Mouse (Mus musculus): Measurements from ENCODE around the gene Ptger4. TPM values are rescaled to one million over a fixed set of nuclear protein-coding genes. Genes with fewer than 3 reads are reported as not detected.
"Not testable (repeated sequence)": the region's sequence is repeated elsewhere in the genome, so short reads cannot be mapped to it uniquely, and the experiment has no call there.

The Ptger4 gene
- polyA plus RNA-seq, 1 experiment from 2014 or later: 0.70 TPM

- H3K27ac ChIP-seq (replicated peaks): no peak overlapping the region
- H3K9me3 ChIP-seq: no peaks in the 10 kb centered on the region
- peaks cover 8% of the 10 kb centered on the region for H3K27me3 ChIP-seq
- H3K9ac ChIP-seq (replicated peaks): no peak overlapping the region
- no peak overlapping the region for H3K4me3 ChIP-seq
- H3K36me3 ChIP-seq: no peaks in the 10 kb centered on the region
- 55% methylated on average over 8 of the region's 8 CpGs for WGBS
- H3K4me1 ChIP-seq: no peaks in the 10 kb centered on the region
- ATAC-seq (ENCODE audit: low FRiP score, low read depth): no peak
- H3K4me2 ChIP-seq (replicated peaks): no peak overlapping the region
Measured at GRCm38 (mm10) chr15:5235527-5235926, 8.5 kb downstream of the Ptger4 start.

DNA sequence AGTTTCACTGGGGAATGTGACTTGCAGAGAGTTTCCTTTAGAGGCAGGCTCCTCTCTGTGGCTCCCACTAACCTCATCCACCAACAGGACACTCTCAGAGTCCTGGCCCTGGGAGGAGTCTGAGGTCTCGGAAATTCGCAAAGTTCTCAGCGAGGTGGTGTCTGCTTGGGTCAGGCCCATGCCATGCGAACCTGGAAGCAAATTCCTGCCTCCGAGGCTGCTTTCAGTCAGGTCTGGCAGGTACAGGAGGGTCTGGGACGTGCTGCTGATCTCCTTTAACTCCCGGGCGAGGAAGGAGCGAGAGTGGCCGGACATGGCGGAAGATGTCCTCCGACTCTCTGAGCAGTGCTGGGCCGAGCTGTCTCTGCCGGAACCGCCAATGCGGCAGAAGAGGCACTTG is 9.3 kb downstream of the Ptger4 start:
- 87% methylated on average over 13 of the region's 16 CpGs for WGBS
- Histone ChIP-seq H3K27me3 (peaks cover under 1% of the 10 kb centered on the region; the same call in 1 of the 2 replicates), H3K4me1 (no peaks in the 10 kb centered on the region), H3K9ac (replicated peaks) (no peak overlapping the region), H3K27ac (replicated peaks) (no peak overlapping the region), H3K36me3 (no peaks in the 10 kb centered on the region), H3K4me2 (replicated peaks) (no peak overlapping the region), H3K9me3 (no peaks in the 10 kb centered on the region), H3K4me3 (no peak overlapping the region)
- no peak for ATAC-seq (ENCODE audit: low FRiP score, low read depth)

DNA sequence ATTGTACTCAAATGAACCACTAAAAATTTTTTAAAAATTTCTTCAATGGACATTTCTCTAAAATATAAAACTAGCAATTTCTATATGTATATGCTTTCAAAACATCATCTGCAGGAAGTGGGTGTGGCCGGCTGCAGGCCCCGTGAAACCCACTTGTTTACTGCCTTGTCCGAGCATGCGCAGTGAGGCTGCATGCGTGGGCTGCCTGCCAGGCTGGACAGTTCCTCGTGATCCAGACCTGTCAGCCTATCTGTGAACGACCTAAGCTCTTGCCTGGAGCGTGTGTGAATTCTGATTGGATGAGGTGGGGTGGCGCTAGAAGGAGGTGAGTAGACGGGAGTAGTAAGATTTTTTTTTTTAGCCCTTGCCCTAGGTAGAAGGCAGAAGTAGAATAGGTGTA is 13.2 kb downstream of the Ptger4 start:
- H3K4me1 ChIP-seq; H3K36me3 ChIP-seq; H3K9me3 ChIP-seq; ATAC-seq (ENCODE audit: low FRiP score, low read depth); H3K4me2 ChIP-seq (replicated peaks); H3K27ac ChIP-seq (replicated peaks); H3K27me3 ChIP-seq; H3K9ac ChIP-seq (replicated peaks); H3K4me3 ChIP-seq: not testable (repeated sequence)
- WGBS: 89% methylated on average over 10 of the region's 10 CpGs

- 92% methylated on average over 6 of the region's 6 CpGs for WGBS
- no peak for ATAC-seq (ENCODE audit: low FRiP score, low read depth)
- no peaks in the 10 kb centered on the region for H3K4me1 ChIP-seq
Measured at GRCm38 (mm10) chr15:5220491-5220890, 23.5 kb downstream of the Ptger4 start.

GRCm38 (mm10) chr15:5209116-5209515 is 34.9 kb downstream of the Ptger4 start:
- Histone ChIP-seq H3K4me2 (replicated peaks) (no peak overlapping the region), H3K27me3 (no peaks in the 10 kb centered on the region), H3K36me3 (peaks cover 8% of the 10 kb centered on the region; the same call in 1 of the 2 replicates), H3K4me3 (no peak overlapping the region), H3K4me1 (no peaks in the 10 kb centered on the region), H3K27ac (replicated peaks) (no peak overlapping the region), H3K9ac (replicated peaks) (no peak overlapping the region), H3K9me3 (no peaks in the 10 kb centered on the region)
- 99% methylated on average over 3 of the region's 3 CpGs for WGBS
- no peak for ATAC-seq (ENCODE audit: low FRiP score, low read depth)

More at GRCm38 (mm10) chr15:5220491-5220890, 23.5 kb downstream of the Ptger4 start:
- Histone ChIP-seq H3K4me3 (no peak overlapping the region), H3K27me3 (no peaks in the 10 kb centered on the region), H3K9ac (replicated peaks) (no peak overlapping the region), H3K27ac (replicated peaks) (no peak overlapping the region), H3K4me2 (replicated peaks) (no peak overlapping the region), H3K9me3 (no peaks in the 10 kb centered on the region), H3K36me3 (no peaks in the 10 kb centered on the region)

DNA sequence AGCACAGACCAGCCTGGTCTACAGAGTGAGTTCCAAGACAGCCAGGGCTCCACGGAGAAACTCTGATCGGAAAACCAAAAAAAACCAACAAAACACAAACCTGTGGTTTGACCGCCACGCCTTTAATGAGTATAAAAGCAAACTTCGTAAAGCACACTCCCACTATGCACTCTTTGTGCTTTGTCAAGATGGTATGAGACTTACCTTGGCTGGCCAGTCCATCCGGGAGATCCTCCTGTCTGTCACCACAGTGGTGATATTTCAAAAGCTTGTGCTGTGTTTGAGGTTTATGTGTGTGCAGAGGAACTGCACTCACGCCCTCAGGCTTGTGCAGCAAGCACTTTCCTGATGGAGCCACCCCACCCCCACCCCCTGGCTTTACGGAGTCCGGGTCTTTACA is 38.8 kb downstream of the Ptger4 start:
- Histone ChIP-seq H3K4me2 (replicated peaks) (no peak overlapping the region), H3K27me3 (no peaks in the 10 kb centered on the region), H3K4me1 (no peaks in the 10 kb centered on the region), H3K27ac (replicated peaks) (no peak overlapping the region), H3K4me3 (no peak overlapping the region), H3K9ac (replicated peaks) (no peak overlapping the region), H3K36me3 (peaks cover 1% of the 10 kb centered on the region; the same call in 1 of the 2 replicates), H3K9me3 (no peaks in the 10 kb centered on the region)
- ATAC-seq (ENCODE audit: low FRiP score, low read depth): no peak
- WGBS: 95% methylated on average over 9 of the region's 9 CpGs

DNA sequence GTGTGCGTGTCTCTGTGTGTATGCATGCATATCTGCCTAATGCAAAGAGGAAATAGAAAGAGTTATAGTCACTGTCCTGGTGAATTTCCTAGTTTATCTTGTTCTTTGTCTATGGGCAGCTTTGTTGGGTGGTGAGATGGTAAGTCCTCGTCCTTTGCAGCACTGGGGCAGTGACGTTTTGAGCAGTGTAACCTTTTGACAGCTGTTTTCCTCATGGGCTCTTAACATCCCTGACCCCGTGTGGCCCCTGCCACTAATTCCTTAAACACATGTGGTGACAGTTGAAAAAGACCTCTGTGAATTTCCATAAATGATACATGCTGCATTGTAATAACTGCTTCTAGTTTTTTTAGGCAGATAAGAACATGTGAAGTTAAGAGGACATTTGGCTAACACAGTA is 47.3 kb downstream of the Ptger4 start:
- peaks cover 15% of the 10 kb centered on the region for H3K36me3 ChIP-seq
- WGBS: 64% methylated on average over 4 of the region's 4 CpGs

DNA sequence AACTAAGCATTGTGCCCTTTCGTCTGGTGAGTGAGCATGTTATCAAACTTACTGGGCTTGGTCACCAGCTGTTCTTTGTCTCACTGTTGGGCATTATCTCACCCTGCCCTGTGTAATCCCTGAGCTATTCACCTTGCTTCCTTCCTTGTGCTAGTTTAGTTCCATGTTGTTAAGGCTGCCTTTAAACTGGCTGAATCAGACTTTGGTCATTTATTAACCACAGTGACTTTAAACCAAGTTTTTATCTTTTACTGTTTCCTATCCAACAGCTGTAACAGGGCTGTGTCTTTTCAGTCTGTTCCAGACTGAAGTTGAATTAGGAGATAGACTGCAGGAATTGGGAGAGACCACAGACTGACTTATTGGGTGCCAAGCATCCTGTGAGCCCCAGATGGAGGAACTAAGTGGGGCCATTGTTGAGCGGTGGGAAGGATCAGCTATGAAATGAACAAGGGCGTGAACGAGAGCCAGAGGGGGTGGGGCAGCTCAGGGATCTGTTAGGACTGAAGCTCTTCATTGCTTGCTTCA is 47.9 kb downstream of the Ptger4 start:
- Histone ChIP-seq H3K9ac (replicated peaks) (no peak overlapping the region), H3K36me3 (peaks cover 20% of the 10 kb centered on the region), H3K4me3 (no peak overlapping the region), H3K4me2 (replicated peaks) (no peak overlapping the region), H3K27ac (replicated peaks) (no peak overlapping the region), H3K27me3 (no peaks in the 10 kb centered on the region), H3K9me3 (no peaks in the 10 kb centered on the region), H3K4me1 (no peaks in the 10 kb centered on the region)
- WGBS: 79% methylated on average over 4 of the region's 4 CpGs
- no peak for ATAC-seq (ENCODE audit: low FRiP score, low read depth)

More for the DNA sequence above, 47.3 kb downstream of the Ptger4 start:
- Histone ChIP-seq H3K4me2 (replicated peaks) (no peak overlapping the region), H3K4me3 (no peak overlapping the region), H3K27ac (replicated peaks) (no peak overlapping the region), H3K4me1 (no peaks in the 10 kb centered on the region), H3K27me3 (no peaks in the 10 kb centered on the region), H3K9me3 (no peaks in the 10 kb centered on the region), H3K9ac (replicated peaks) (no peak overlapping the region)
- ATAC-seq (ENCODE audit: low FRiP score, low read depth): no peak

- Histone ChIP-seq H3K27ac (replicated peaks) (no peak overlapping the region), H3K27me3 (no peaks in the 10 kb centered on the region), H3K4me3 (no peak overlapping the region), H3K4me1 (no peaks in the 10 kb centered on the region), H3K9me3 (no peaks in the 10 kb centered on the region), H3K9ac (replicated peaks) (no peak overlapping the region), H3K36me3 (peaks cover 27% of the 10 kb centered on the region), H3K4me2 (replicated peaks) (no peak overlapping the region)
- WGBS: 93% methylated on average over 9 of the region's 9 CpGs
- no peak for ATAC-seq (ENCODE audit: low FRiP score, low read depth)
Measured at GRCm38 (mm10) chr15:5194931-5195330, 49.1 kb downstream of the Ptger4 start.

DNA sequence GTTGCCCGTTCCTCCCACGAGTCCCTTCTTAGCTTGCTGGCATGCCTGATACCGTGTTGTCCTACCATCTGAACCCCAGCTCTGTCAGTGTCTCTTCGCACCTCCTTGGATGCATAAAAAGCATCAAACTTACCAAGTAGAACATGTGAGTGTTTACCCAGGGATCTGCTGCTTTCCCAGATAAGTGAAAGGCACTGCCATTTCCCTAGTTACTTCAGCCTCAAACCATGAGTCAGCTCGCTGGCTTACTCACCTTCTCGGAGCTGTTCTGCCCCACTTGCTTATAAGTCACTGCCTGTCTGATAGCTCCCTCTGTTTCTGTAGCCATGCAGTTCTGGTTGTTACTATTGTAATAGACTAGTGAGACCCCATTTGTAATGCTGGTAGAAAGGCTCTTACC is 49.5 kb downstream of the Ptger4 start:
- no peak overlapping the region for H3K27ac ChIP-seq (replicated peaks)
- no peaks in the 10 kb centered on the region for H3K9me3 ChIP-seq
- H3K4me2 ChIP-seq (replicated peaks): no peak overlapping the region
- no peak for ATAC-seq (ENCODE audit: low FRiP score, low read depth)
- no peaks in the 10 kb centered on the region for H3K27me3 ChIP-seq
- WGBS: 98% methylated on average over 6 of the region's 6 CpGs
- H3K9ac ChIP-seq (replicated peaks): no peak overlapping the region
- no peaks in the 10 kb centered on the region for H3K4me1 ChIP-seq
- no peak overlapping the region for H3K4me3 ChIP-seq
- peaks cover 27% of the 10 kb centered on the region for H3K36me3 ChIP-seq

GRCm38 (mm10) chr15:5193833-5194232 is 50.2 kb downstream of the Ptger4 start:
- WGBS: 89% methylated on average over 3 of the region's 3 CpGs
- Histone ChIP-seq H3K27me3 (no peaks in the 10 kb centered on the region), H3K27ac (replicated peaks) (no peak overlapping the region), H3K9me3 (no peaks in the 10 kb centered on the region), H3K4me2 (replicated peaks) (no peak overlapping the region), H3K4me3 (no peak overlapping the region), H3K9ac (replicated peaks) (no peak overlapping the region), H3K36me3 (peaks cover 27% of the 10 kb centered on the region), H3K4me1 (no peaks in the 10 kb centered on the region)
- no peak for ATAC-seq (ENCODE audit: low FRiP score, low read depth)

GRCm38 (mm10) chr15:5189504-5190093 is 54.4 kb downstream of the Ptger4 start:
- H3K4me1 ChIP-seq: peaks cover 11% of the 10 kb centered on the region
- no peak overlapping the region for H3K27ac ChIP-seq (replicated peaks)
- no peak overlapping the region for H3K4me3 ChIP-seq
- no peaks in the 10 kb centered on the region for H3K27me3 ChIP-seq
- peaks cover 26% of the 10 kb centered on the region for H3K36me3 ChIP-seq
- H3K4me2 ChIP-seq (replicated peaks): no peak overlapping the region
- H3K9ac ChIP-seq (replicated peaks): no peak overlapping the region
- no peak for ATAC-seq (ENCODE audit: low FRiP score, low read depth)
- 81% methylated on average over 10 of the region's 10 CpGs for WGBS
- H3K9me3 ChIP-seq: no peaks in the 10 kb centered on the region

DNA sequence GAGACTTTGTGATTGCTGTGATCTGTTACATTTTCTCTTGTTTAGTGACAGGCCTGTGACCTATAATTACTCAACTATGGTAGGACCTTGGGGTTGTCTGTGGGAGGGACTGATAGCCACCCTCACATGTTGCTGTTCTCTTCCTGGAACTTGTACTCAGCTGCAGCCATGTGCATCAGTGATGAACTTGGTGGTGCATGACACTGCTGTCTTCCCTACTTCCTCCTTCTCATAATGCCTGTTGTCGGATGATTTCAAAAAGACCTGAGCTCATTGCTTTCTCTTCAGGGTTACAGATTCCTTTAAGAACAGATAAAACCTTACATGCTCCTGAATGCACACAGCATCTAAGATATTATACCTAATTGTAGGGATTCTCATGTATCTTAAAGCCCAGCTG is 56.0 kb downstream of the Ptger4 start:
- peaks cover 23% of the 10 kb centered on the region for H3K36me3 ChIP-seq
- H3K4me1 ChIP-seq: peaks cover 16% of the 10 kb centered on the region
- H3K9ac ChIP-seq (replicated peaks): no peak overlapping the region
- H3K9me3 ChIP-seq: no peaks in the 10 kb centered on the region
- 93% methylated on average over 1 of the region's 1 CpGs for WGBS
- H3K4me2 ChIP-seq (replicated peaks): no peak overlapping the region
- H3K4me3 ChIP-seq: no peak overlapping the region
- ATAC-seq (ENCODE audit: low FRiP score, low read depth): no peak
- H3K27ac ChIP-seq (replicated peaks): no peak overlapping the region
- H3K27me3 ChIP-seq: no peaks in the 10 kb centered on the region
